Mouse (Mus musculus) heart, postnatal 0 days (tissue): ENCODE measurements around the gene Chst12. TPM values are rescaled to one million over a fixed set of nuclear protein-coding genes. Genes with fewer than 3 reads are reported as not detected.

Source experiments
- ATAC-seq: fragments of 200-750 bp; cut with Nextera tagmentation; 2 replicates; pipeline ENCODE4 v1.8.0; 2017; ENCODE audit warnings: low read depth, moderate number of reproducible peaks, moderate library complexity; ENCODE audit not compliant: insufficient read depth
- DNase-seq: peaks from one replicate; pipeline ENCODE4 v3.0.0-alpha.2; 2016; ENCODE audit warnings: low spot score
- H3K27ac ChIP-seq: fragments of 300-500 bp; sonication (generic); 2 replicates; pipeline ENCODE4 v1.5.1; 2014; ENCODE audit warnings: low read depth, mild to moderate bottlenecking
- H3K27me3 ChIP-seq: fragments of 300-500 bp; sonication (generic); 2 replicates; pipeline ENCODE4 v1.6.1; 2014; ENCODE audit warnings: low read length, mixed read lengths; ENCODE audit not compliant: control insufficient read depth, insufficient read depth
- H3K36me3 ChIP-seq: fragments of 300-500 bp; sonication (generic); replicated peaks from 2 replicates; pipeline ENCODE4 v1.6.1; 2014; ENCODE audit warnings: low read length, mixed read lengths; ENCODE audit not compliant: control insufficient read depth, insufficient read depth
- H3K4me1 ChIP-seq: fragments of 300-500 bp; sonication (generic); 2 replicates; pipeline ENCODE4 v1.6.1; 2014; ENCODE audit warnings: antibody characterized with exemption; ENCODE audit not compliant: control insufficient read depth, insufficient read depth
- H3K4me2 ChIP-seq: fragments of 300-500 bp; sonication (generic); 2 replicates; pipeline ENCODE4 v1.6.1; 2014; ENCODE audit warnings: low read depth, mild to moderate bottlenecking, low read length, moderate library complexity
- H3K4me3 ChIP-seq: fragments of 300-500 bp; sonication (generic); 2 replicates; pipeline ENCODE4 v1.5.1; 2014; ENCODE audit warnings: low read depth, low read length
- H3K9ac ChIP-seq: fragments of 300-500 bp; sonication (generic); replicated peaks from 2 replicates; pipeline ENCODE4 v1.6.1; 2014; ENCODE audit warnings: low read depth, low read length, mixed read lengths
- H3K9me3 ChIP-seq: fragments of 300-500 bp; sonication (generic); replicated peaks from 2 replicates; pipeline ENCODE4 v1.6.1; 2016; ENCODE audit warnings: low read length; ENCODE audit not compliant: control insufficient read depth
- CTCF ChIP-seq: IDR thresholded peaks from 2 replicates; pipeline ENCODE4 v1.5.1; 2016; ENCODE audit warnings: antibody characterized with exemption, control low read depth, low read depth
- EP300 ChIP-seq: IDR thresholded peaks from 2 replicates; pipeline ENCODE4 v1.6.1; 2016; ENCODE audit warnings: antibody characterized with exemption, low read depth
- WGBS: fragments of 180-500 bp; shearing (Covaris S2); extraction: QIAGEN DNeasy Blood & Tissue Kit; methylation state at CpG from one replicate; pipeline ENCODE4 v1.1.7; 2014; 5-methylcytosine and 5-hydroxymethylcytosine counted together
- polyA plus RNA-seq: library from polyadenylated mRNA; unstranded; fragments of >200 nt; fragmentation: Nextera tagmentation; extraction: Ambion mirVana; gene quantifications from 2 replicates; pipeline ENCODE4 v1.2.1, GENCODE M21; 2015
- total RNA-seq: library from RNA; depleted of rRNA; stranded (reverse); fragments of >200 nt; gene quantifications from 2 replicates; pipeline ENCODE4 v1.2.3, GENCODE M21; 2014; ENCODE audit warnings: low replicate concordance

The Chst12 gene
- total and polyA plus RNA-seq, 2 experiments from 2014 or later: 4.1 to 6.6 TPM

- H3K9me3 ChIP-seq: no peaks in the 10 kb centered on the region
- peak; percentile 62 for DNase-seq
- peaks cover 6% of the 10 kb centered on the region for H3K4me1 ChIP-seq
- TF ChIP-seq EP300 (no peak), CTCF (no peak)
- peak overlapping the region; percentile 19 for H3K4me2 ChIP-seq
- no peaks in the 10 kb centered on the region for H3K27me3 ChIP-seq
- peak overlapping the region; percentile 20 for H3K27ac ChIP-seq
- H3K9ac ChIP-seq: no peak overlapping the region
- no peak overlapping the region for H3K4me3 ChIP-seq
- no peaks in the 10 kb centered on the region for H3K36me3 ChIP-seq
- ATAC-seq: peak; percentile 57
- 25% methylated on average over 17 of the region's 17 CpGs for WGBS
Observed at GRCm38 (mm10) chr5:140549306-140550047, 44.1 kb downstream of the Chst12 start.

- TF ChIP-seq CTCF: no peak
- TF ChIP-seq EP300: no peak
- Histone ChIP-seq H3K4me3 (no peak overlapping the region), H3K36me3 (no peaks in the 10 kb centered on the region), H3K4me1 (peaks cover 6% of the 10 kb centered on the region), H3K4me2 (no peak overlapping the region), H3K9ac (no peak overlapping the region), H3K27ac (no peak overlapping the region), H3K9me3 (no peaks in the 10 kb centered on the region), H3K27me3 (no peaks in the 10 kb centered on the region)
- ATAC-seq: no peak
- no peak for DNase-seq
- 90% methylated on average over 7 of the region's 7 CpGs for WGBS
Observed at GRCm38 (mm10) chr5:140553719-140554118, 48.4 kb downstream of the Chst12 start.

- DNase-seq: no peak
Observed at GRCm38 (mm10) chr5:140556859-140557258, 51.5 kb downstream of the Chst12 start.

GRCm38 (mm10) chr5:140562601-140563000 is 57.3 kb downstream of the Chst12 start:
- no peak for DNase-seq
- Histone ChIP-seq H3K4me1 (peaks cover 10% of the 10 kb centered on the region), H3K27me3 (no peaks in the 10 kb centered on the region), H3K4me3 (no peak overlapping the region), H3K4me2 (no peak overlapping the region), H3K27ac (no peak overlapping the region), H3K9me3 (no peaks in the 10 kb centered on the region), H3K36me3 (no peaks in the 10 kb centered on the region), H3K9ac (no peak overlapping the region)
- no peak for ATAC-seq
- 67% methylated on average over 9 of the region's 9 CpGs for WGBS
- TF ChIP-seq EP300 (no peak), CTCF (no peak)

More at GRCm38 (mm10) chr5:140556859-140557258, 51.5 kb downstream of the Chst12 start:
- Histone ChIP-seq H3K4me2 (no peak overlapping the region), H3K4me3 (no peak overlapping the region), H3K27ac (no peak overlapping the region), H3K36me3 (no peaks in the 10 kb centered on the region), H3K9me3 (no peaks in the 10 kb centered on the region), H3K9ac (no peak overlapping the region), H3K27me3 (no peaks in the 10 kb centered on the region), H3K4me1 (no peaks in the 10 kb centered on the region)
- WGBS: 60% methylated on average over 3 of the region's 3 CpGs
- TF ChIP-seq CTCF (no peak), EP300 (no peak)
- no peak; the same call in 1 of the 2 replicates for ATAC-seq

- H3K27ac ChIP-seq: no peak within 1 kb of the TSS
- peaks cover 15% of the 10 kb centered on the region for H3K4me1 ChIP-seq
- no peak within 1 kb of the TSS for H3K4me2 ChIP-seq
- no peak for DNase-seq
- WGBS: 90% methylated on average over 4 of the region's 4 CpGs
- H3K36me3 ChIP-seq: no peaks in the 10 kb centered on the region
- H3K4me3 ChIP-seq: no peak within 1 kb of the TSS
- TF ChIP-seq EP300 (no peak), CTCF (no peak)
- no peaks in the 10 kb centered on the region for H3K27me3 ChIP-seq
- no peak within 1 kb of the TSS for H3K9ac ChIP-seq
- H3K9me3 ChIP-seq: no peaks in the 10 kb centered on the region
- ATAC-seq: no peak
Observed at GRCm38 (mm10) chr5:140564896-140565295, 59.5 kb downstream of the Chst12 start, which contains the start of gene Grifin. Gene Grifin, minus strand, starts transcription at chr5:140565071.

- TF ChIP-seq EP300 (no peak), CTCF (no peak)
- H3K27ac ChIP-seq: no peak overlapping the region
- H3K9me3 ChIP-seq: no peaks in the 10 kb centered on the region
- no peak overlapping the region for H3K4me2 ChIP-seq
- peak; percentile 61 for ATAC-seq
- H3K4me3 ChIP-seq: no peak overlapping the region
- H3K36me3 ChIP-seq: no peaks in the 10 kb centered on the region
- 54% methylated on average over 5 of the region's 5 CpGs for WGBS
- peak; percentile 14 for DNase-seq
- no peak overlapping the region for H3K9ac ChIP-seq
- H3K27me3 ChIP-seq: no peaks in the 10 kb centered on the region
- peaks cover 15% of the 10 kb centered on the region for H3K4me1 ChIP-seq
Observed at GRCm38 (mm10) chr5:140565451-140565850, 60.1 kb downstream of the Chst12 start.
